Mouse (Mus musculus): ENCODE data around the gene Cdhr1.

GRCm38 (mm10) chr14:37111371-37111770 is 13.2 kb upstream of the Cdhr1 start:
- TF ChIP-seq CTCF (IDR thresholded peaks at IDR 0.05; ENCODE audit: low read depth, low read length) (no peak), POLR2A (IDR thresholded peaks at IDR 0.05; ENCODE audit: borderline replicate concordance, low read depth, low read length) (no peak)
